Mouse (Mus musculus): Measurements from ENCODE around the gene Nid2.

- TF ChIP-seq GATA1 (IDR thresholded peaks at IDR 0.05; ENCODE audit: borderline replicate concordance, low read length) (no peak), FLI1 (IDR thresholded peaks at IDR 0.05; ENCODE audit: low read length) (no peak)
Measured at GRCm38 (mm10) chr14:19737568-19737967, 13.5 kb upstream of the Nid2 start.
